Mouse (Mus musculus) activated CD4-positive, CD25-positive, alpha-beta regulatory T cell, adult 4 months (primary cell): Measurements from ENCODE around the gene Ppm1m. TPM values are rescaled to one million over a fixed set of nuclear protein-coding genes. Genes with fewer than 3 reads are reported as not detected.
"Not testable (repeated sequence)": the region's sequence is repeated elsewhere in the genome, so short reads cannot be mapped to it uniquely, and the experiment has no call there.

ENCODE experiments used
- ATAC-seq: one replicate; pipeline ENCODE4 v1.8.0; 2017
- polyA plus RNA-seq, 2 experiments: library from polyadenylated mRNA; unstranded; fragments of 100-300 nt; shearing (Covaris generic); gene quantifications; one replicate each; pipeline ENCODE4 v1.2.1; 2017

Ppm1m gene
- polyA plus RNA-seq, 2 experiments from 2014 or later: 13.6 to 14.2 TPM

DNA sequence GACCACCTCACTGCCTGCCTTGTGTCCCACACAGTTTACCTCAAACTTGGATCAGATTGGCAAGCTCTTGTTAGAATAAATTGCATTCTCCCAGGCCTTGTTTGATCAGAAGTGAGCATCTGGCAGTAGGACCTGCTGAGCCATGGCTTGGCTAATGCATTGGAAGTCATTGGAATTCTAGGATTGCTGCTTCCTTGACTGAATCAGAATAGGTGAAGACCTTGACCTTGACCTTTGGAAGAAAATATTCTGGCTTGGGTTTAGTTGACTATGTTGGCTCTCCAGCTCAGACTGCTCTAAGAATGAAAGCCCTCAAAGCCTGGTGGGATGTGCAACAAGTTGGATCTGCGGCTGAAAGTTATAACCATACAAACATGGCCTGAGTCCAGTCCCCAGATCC is 8.2 kb downstream of the Ppm1m start:
- ATAC-seq: no peak

GRCm38 (mm10) chr9:106183996-106184395 is 15.6 kb downstream of the Ppm1m start:
- ATAC-seq: no peak

DNA sequence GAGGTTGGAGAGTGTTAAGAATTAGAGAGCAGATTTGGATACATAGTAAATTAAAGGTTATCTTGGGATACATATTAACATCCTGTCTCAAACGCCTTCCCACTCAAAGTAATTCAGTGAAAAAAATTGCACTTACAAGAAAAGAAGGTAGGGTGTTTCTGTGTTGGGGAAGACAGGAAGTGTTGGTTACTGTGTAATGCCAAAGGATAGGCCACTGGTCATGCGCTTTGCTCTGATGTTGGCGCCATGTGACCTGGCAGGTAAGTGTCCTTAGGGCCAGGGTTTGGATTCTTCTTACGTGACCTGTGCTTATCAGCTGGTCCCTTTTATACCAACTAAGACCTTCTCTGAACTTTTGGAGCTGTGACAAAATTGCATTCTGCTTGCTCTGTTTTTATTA is 17.4 kb downstream of the Ppm1m start:
- ATAC-seq: peak; percentile 28

- no peak for ATAC-seq
Measured at GRCm38 (mm10) chr9:106179964-106180363, 19.6 kb downstream of the Ppm1m start.

DNA sequence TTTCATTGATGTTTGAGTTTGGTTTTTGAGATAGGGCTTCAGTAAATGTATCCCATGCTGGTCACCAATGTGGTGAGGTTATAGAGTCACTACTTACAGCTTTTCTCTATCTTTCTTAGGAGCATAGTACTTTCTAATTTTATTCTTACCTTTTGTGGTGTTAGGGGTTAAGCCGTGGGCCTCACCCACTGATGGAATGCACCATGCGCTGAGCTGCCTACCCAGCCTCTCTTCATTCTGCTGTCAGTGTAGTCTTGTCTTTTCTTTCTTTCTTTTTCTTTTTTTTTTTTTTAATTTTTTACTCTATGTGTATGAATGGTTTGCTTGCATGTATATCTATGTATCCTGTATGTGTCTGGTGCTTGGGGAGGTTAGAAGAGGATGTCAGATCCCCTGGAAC is 20.1 kb downstream of the Ppm1m start:
- ATAC-seq: no peak

DNA sequence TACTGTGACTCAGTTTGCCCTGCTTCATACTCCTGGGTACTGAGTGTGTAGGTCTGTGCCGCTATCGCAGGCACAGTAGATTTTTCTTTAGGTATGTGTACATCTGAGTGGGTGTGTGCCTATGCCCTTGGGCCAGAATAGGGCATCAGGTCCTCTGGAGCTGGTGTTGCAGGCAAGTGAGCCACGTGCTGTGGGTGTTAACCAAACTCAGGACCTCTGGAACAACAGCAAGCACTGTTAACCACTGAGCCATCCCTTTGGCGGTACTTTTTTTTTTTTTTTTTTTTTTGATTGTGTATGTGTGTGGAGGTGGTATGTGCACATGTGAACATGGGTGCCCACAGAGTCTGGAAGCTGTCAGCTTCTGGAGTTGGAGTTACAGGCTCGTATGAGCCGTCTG is 21.7 kb downstream of the Ppm1m start:
- no peak for ATAC-seq

DNA sequence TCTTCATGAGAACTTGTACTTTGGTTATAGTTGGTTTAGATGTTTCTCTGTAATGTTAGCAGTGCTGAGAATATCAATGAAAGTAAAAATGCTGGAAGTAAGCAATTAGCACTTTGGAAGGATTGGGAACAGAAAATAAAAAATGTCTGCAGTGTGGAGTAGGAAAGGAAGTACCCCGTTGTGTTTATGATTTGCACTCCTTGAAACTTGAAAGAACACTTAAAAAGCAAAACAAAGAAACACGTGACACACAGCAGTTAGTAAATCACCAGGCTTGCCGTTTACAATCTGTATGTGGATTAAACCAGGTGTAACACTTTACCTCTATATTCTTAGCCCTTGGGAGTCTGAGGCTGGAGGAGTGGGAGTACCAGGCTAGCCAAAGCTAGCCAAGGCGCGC is 22.8 kb downstream of the Ppm1m start:
- peak; percentile 14 for ATAC-seq

DNA sequence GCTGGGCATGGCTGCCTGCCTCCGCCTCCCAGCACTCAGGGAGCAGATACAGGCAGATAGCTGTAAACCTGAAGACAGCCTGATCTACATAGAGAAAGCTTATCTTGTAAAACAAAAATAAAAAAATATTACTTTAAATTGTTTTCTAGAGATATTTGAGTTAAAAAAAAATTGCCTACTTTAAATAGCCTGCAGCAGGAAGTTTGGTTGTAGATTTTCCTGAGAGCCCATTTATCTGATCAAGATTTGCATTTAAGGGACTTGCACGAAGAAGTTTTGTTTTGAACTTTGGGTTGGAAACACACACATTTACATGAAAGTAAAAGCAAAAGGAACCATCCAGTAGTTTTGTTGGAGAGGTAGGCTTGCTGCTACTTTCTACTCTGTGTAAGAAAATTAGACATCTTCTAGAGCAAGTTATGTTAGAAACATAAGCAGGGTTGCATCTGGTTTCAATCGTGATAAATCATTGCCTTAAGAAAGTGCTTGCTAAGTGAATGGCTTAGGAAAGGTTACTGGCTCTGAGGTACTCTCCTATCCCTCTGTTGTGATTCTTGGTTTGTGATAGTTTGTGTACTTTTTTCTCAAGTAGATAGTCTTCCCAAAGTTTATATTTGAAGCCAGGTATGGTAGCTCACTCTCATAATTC is 23.9 kb downstream of the Ppm1m start:
- no peak for ATAC-seq

DNA sequence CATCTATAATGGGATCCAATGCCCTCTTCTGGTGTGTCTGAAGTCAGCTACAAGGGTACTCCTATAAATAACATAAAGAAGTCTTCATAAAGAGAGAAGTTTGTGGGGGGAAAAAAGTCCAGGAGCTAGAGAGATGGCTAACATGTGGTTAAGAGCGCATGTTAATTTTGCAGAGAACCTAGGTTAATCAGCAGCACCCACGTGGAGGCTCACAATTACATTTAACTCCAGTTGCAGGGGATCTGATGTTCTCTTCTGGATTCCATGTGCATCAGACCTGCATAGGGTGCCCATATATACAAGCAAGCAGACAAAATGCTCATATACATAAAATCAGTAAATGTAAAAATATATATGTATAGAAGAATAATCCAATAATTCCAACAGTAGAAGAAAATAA is 26.2 kb downstream of the Ppm1m start:
- no peak for ATAC-seq

GRCm38 (mm10) chr9:106172527-106172926 is 27.0 kb downstream of the Ppm1m start:
- ATAC-seq: no peak

GRCm38 (mm10) chr9:106171346-106172158 is 28.0 kb downstream of the Ppm1m start:
- ATAC-seq: peak; percentile 8

GRCm38 (mm10) chr9:106170556-106171345 is 28.8 kb downstream of the Ppm1m start, which contains the start of gene Wdr82:
Gene Wdr82, plus strand, starts transcription at chr9:106170928.
- ATAC-seq: peak; percentile 77

- no peak for ATAC-seq
Measured at GRCm38 (mm10) chr9:106169917-106170316, 29.6 kb downstream of the Ppm1m start.

GRCm38 (mm10) chr9:106169006-106169405 is 30.5 kb downstream of the Ppm1m start:
- not testable (repeated sequence) for ATAC-seq

DNA sequence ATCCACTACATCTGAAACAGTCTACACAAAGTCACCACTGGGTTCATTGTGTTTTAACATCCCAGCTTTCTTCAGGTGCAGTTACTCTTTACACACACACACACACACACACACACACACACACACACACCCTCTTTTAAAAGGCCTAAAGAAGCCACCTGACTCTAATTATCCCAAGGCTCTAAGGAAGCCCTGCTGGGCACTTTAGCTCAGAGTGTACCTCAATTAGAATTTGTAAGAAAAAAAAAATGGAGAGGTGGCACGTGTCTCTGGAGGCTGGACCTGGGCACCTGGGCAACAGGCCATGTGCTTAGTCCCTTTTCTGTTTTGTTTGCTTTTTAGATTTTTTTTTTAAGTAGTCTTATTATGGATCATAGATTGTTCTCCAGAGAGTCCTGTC is 31.8 kb downstream of the Ppm1m start:
- no peak for ATAC-seq

GRCm38 (mm10) chr9:106167241-106167640 is 32.3 kb downstream of the Ppm1m start:
- no peak for ATAC-seq

- ATAC-seq: no peak
Measured at GRCm38 (mm10) chr9:106166709-106167108, 32.8 kb downstream of the Ppm1m start.

GRCm38 (mm10) chr9:106160426-106160825 is 39.1 kb downstream of the Ppm1m start:
- ATAC-seq: no peak

DNA sequence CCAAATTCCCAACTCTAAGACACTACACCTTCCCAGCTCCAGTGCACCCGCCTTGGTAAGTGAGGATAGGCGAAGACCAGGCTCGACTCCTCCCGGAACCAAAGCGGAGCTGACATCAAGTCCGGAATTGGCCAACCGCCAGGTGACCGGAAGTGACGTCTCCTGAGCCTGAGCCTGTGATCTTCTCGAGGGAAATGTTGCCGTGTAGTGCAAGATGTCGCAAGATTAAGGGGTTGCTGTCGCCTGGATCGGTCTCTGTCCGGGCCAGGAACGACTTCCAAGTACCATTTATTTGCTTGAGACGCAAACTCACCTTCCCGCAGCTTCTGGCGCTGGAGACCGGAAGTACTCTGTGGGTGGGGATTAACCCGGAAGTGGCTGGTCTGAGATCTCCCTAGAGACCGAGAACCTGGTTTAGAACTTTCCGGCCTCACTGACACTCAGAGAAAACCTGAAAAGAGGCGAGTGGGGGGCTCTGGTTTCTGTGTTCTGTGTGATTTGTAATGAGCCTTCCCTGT is 39.7 kb downstream of the Ppm1m start:
- peak; percentile 91 for ATAC-seq

DNA sequence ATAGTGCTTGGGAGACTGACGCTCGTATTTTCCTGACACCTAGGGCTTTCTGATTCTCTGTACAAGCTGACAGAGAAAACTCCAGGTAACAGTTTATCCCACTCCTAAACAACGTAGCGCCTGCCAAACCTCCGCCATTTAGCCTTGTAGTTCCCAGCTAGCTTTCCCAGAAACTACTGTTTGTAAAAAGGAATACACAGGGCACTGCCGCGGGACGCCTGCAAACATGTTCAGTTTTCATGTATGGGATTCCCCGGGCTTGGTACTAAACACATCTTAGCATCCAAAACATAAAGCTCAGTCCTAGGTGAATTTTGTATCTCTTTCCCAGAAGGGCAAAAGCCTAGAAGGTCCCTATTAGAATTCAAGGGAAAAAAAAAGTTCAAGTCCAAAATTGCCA is 40.3 kb downstream of the Ppm1m start:
- ATAC-seq: no peak

DNA sequence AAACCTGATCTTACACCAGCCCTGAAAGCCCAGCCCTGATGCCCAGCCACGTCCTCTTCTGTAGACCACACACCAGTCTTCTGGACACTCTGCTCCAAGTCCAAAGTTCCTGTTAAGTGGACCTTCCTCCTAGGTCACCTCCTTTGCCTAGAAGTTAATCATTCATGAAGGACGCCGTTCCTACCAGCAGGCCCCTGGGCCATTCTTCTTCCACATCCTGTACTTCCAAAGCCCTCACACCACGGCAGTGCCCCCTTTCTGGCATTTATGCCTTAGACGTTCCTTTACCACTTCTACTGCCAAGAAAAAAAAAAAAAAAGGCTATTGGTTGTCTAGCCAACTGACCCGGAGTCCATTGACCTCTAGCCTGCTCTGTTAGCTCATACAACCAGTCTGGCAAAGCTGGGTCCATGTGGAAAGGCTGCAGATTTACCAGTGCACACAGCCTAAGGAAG is 41.5 kb downstream of the Ppm1m start, which contains the start of gene Glyctk:
Gene Glyctk (minus strand): TSS at position 102 of the 455 bp plus-strand sequence.
- ATAC-seq: no peak

- ATAC-seq: no peak
Measured at GRCm38 (mm10) chr9:106157623-106157925, 42.0 kb downstream of the Ppm1m start.
